Mouse (Mus musculus): ENCODE measurements around the gene Ptpn6. TPM values are rescaled to one million over a fixed set of nuclear protein-coding genes. Genes with fewer than 3 reads are reported as not detected.

The Ptpn6 gene
- total RNA-seq, 2 experiments from 2014 or later: 65.4 to 237 TPM

GRCm38 (mm10) chr6:124756652-124757350 lies 18.3 kb upstream of the Ptpn6 start:
- no peak for ATAC-seq (replicated peaks; ENCODE audit: low FRiP score, low TSS enrichment, poor library complexity, severe bottlenecking)

GRCm38 (mm10) chr6:124755831-124756595 lies 17.5 kb upstream of the Ptpn6 start, which contains the start of the genes Gm45234 and Atn1:
Gene Gm45234, minus strand, starts transcription at chr6:124756021.
Gene Atn1, minus strand, starts transcription at chr6:124756524.
- peak; percentile 36 for ATAC-seq (replicated peaks; ENCODE audit: low FRiP score, low TSS enrichment, poor library complexity, severe bottlenecking)

DNA sequence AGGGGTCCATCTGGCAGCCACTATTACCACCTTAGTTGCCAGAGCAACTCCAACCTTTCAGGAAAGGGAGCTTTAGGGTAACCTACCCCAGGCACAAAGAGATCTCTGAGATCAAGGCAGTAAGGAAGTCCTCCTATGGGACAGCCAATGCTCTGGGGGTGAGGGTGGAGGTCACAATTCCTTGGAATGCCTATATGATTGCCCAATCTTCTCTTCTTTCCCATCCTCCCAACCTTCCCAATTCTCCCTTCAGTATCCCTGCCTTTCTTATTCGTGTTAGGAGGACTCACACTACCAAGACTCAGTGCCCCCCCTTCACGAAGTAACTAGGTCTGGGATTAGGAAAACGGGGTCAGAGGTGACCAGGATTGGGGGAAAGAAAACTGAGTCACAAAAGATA lies 16.8 kb upstream of the Ptpn6 start:
- ATAC-seq (replicated peaks; ENCODE audit: low FRiP score, low TSS enrichment, poor library complexity, severe bottlenecking): no peak

GRCm38 (mm10) chr6:124753861-124754260 lies 15.3 kb upstream of the Ptpn6 start:
- no peak for ATAC-seq (replicated peaks; ENCODE audit: low FRiP score, low TSS enrichment, poor library complexity, severe bottlenecking)

DNA sequence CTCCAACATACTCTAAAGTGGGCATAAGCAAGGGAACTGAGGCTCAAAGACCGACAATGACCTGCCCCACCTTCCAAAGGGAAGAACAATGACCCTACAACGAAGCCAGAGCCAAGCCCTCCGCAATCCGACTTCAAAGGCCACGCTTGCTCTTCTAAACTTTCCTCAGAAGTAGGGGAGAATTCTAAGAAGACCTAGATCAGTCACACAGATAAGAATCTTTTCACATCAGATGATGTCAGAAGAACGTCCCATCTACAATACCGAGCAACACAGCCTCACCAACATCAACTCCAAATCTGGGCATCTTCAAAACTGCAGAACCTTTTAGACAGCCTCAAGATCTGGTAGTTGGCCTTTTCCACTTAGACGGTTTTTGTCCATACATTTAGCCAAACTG lies 11.9 kb upstream of the Ptpn6 start:
- ATAC-seq (replicated peaks; ENCODE audit: low FRiP score, low TSS enrichment, poor library complexity, severe bottlenecking): no peak

DNA sequence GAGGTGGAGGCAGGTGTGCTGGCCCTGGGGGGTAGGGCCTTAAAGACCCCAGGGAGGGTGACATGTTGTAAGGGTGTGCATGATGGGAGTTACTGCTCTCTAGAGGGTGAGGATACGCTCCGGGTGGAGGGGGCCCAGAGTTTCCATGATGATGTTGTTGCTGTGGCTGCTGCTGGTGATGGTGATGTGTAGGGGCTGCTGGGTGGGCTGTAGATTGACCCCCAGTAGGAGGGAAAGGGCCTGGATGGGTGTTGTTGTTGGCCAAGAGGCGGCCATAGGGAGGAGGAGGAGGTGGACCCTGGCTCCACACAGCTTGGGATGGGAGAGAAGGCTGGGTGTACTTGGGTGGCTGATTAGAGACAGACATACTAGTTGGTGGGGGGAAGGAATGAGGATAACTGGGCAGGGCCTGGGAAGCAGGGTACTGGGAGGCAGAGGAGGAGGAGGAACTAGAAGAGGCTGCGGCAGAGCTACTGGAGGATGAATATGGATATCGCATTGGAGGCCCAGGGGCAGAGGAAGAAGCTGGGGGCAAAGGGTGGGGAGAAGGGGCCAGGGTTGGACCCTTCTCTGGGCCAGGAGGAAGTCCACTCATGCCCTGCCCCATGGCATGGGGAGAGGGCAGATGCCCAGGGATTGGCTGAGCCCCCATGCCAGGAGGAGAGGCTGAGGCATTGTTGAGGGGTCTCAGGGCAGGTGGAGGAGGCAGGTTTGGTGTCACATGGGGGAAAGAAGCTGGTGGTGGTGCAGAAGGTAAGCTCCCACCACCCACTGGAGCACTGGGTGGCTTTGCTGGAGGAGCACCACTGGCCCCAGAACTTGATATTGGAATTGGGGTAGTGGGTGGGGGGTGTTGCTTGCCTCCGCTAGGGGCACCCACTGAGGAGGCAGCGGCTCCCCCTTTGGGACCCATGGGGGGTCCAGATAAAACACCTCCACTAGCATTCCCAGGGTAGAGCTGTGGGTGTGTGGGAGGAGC lies 8.4 kb upstream of the Ptpn6 start:
- no peak for ATAC-seq (replicated peaks; ENCODE audit: low FRiP score, low TSS enrichment, poor library complexity, severe bottlenecking)

DNA sequence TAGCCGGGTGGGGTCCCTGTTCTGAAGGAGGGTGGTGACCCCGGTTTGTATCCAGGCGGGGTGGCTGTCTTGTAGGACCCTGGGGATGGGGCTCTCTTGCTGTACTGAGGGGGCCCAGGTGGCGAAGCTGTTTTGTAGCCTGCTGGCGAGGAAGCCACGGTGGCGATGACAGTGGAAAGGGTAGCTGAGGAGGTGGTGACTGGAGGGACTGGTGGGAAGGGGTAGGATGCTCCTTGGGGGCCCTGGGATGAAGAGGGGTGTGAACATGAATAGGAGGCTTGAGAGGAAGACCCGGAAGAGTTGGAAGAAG lies 7.7 kb upstream of the Ptpn6 start:
- no peak for ATAC-seq (replicated peaks; ENCODE audit: low FRiP score, low TSS enrichment, poor library complexity, severe bottlenecking)

DNA sequence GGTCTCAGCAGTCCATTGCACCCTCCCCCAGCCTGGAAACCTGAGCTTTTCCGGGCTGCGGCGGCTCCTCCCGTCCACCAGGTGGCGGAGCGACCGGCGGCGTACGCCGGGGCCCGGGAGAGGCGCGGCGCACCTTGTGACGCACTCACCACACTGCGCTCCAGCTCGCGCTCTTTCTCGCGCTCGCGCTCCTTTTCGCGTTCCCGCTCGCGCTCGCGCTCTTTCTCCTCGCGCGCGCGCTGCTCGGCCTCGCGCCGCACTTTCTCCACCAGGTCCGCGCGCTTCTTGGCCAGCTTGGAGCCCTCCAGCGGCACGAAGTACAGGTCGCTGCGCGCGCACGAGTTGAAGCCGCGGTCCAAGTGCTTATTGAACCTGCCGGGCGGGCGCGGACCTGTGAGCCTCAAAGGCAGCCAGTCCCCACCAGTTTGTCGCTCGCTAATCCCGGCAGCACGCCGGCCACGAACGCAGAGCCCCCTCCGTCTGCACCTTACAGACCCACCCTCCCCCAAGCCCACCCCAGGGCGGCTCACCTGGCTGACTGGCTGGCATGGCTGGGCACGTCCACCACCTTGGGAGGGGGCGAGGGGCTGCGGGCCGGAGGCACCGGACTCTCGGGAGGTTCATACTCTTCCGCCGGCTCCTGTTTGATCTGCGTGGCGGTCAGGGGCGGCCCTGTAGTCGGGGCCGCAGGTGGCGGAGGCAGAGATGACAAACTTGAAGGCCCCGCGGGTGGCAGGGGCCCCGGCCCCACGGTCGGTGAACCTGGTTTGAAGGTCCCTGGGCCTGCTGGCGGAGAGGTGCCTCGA lies 7.2 kb upstream of the Ptpn6 start:
- peak; percentile 55 for ATAC-seq (replicated peaks; ENCODE audit: low FRiP score, low TSS enrichment, poor library complexity, severe bottlenecking)

- ATAC-seq (replicated peaks; ENCODE audit: low FRiP score, low TSS enrichment, poor library complexity, severe bottlenecking): no peak
Observed at GRCm38 (mm10) chr6:124744755-124745321, 6.3 kb upstream of the Ptpn6 start.

GRCm38 (mm10) chr6:124743647-124744046 lies 5.1 kb upstream of the Ptpn6 start:
- ATAC-seq (replicated peaks; ENCODE audit: low FRiP score, low TSS enrichment, poor library complexity, severe bottlenecking): no peak

- ATAC-seq (replicated peaks; ENCODE audit: low FRiP score, low TSS enrichment, poor library complexity, severe bottlenecking): no peak
Observed at GRCm38 (mm10) chr6:124742839-124743514, 4.5 kb upstream of the Ptpn6 start.

DNA sequence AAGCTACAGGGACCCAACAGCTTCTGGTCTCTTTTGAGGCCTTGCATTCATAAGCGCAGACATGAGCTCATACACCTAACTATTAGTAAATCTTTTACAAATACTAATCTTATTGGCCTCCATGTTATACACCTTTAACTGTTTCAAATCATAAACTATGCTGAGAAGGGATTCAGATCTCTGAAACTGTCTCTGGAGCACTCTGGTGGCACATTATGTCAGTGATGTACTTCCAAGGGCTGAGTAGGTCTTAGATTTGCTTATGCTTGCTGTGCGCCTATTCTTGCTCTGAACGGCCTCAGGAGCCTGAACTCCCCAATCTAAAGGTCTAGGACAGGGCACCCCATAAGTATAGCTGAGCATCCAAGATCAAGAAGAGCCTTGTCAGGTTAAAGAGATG lies 3.3 kb upstream of the Ptpn6 start:
- no peak for ATAC-seq (replicated peaks; ENCODE audit: low FRiP score, low TSS enrichment, poor library complexity, severe bottlenecking)

DNA sequence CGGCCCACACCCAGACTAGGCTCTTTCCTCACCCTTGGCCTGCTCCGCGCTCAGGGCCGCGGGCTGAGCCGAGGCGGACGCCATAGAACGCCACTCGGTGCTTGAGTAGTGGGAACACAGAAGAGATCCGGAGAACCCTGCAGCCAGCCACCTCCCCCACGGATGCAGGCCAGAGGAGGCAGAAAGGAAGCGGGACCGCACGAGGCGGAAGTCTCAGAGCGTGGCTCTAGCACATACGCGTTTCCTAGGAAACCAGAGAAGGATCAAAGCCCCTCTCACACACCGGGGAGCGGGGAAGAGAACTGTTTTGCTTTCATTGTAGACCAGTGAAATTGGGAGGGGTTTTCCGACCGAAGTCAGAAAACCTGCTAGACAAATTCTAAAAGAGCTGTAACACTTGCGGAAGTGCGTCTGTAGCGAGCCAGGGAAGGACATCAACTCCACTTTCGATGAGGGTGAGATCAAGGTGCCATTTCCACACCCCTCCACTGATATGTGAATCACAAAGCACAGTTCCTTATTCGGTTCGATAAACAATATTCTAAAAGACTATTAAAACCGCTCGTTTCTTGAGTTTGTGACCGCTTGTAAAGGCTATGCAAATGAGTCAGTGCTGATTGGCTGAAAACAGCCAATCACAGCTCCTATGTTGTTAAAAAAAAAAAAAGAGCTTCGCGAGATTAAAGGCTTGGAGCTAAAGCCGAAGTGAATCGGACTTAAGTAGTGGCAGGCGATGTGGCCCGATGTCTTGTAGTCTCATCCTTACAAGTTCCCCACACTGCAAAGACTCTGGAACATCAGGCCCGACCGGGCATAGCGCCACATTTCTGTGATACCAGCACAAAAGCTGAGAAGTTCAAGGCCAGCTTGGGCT lies 2.6 kb upstream of the Ptpn6 start, which contains the start of gene Grcc10:
Grcc10 (minus strand) TSS at position 487 of the 874 bp plus-strand sequence.
- ATAC-seq (replicated peaks; ENCODE audit: low FRiP score, low TSS enrichment, poor library complexity, severe bottlenecking): peak; percentile 79

DNA sequence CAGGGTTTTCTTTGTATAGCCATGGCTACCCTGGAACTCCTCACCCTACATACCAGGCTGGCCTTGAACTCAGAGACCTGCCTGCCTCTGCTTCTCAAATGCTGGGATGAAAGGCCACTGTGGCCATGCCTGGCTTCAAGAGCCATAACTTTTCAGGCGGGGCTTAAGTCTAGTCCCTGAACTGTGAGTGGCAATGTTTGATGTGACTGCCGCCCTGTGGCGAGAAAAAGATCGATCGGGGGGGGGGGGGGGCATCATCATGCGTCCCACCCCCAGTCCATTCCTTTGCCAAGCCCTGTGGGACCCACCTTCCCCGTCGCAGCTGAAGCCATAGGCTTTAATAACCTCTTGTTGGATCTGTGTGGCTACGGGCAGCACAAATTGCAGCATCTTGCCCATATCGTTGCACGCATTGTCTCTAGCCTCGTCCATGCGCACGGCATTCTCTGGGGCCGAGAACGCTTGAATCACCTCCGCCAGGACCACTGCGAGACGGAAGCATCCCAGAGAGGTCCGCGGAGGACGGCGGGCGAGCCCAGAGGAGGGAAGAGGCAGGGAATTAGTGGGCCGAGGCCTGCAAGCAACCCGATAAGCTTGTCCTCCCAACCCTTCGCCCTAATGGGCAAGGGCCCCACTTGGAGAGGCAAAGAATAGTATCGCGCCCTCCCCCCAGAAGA lies 1.8 kb upstream of the Ptpn6 start:
- peak; percentile 8 for ATAC-seq (replicated peaks; ENCODE audit: low FRiP score, low TSS enrichment, poor library complexity, severe bottlenecking)

DNA sequence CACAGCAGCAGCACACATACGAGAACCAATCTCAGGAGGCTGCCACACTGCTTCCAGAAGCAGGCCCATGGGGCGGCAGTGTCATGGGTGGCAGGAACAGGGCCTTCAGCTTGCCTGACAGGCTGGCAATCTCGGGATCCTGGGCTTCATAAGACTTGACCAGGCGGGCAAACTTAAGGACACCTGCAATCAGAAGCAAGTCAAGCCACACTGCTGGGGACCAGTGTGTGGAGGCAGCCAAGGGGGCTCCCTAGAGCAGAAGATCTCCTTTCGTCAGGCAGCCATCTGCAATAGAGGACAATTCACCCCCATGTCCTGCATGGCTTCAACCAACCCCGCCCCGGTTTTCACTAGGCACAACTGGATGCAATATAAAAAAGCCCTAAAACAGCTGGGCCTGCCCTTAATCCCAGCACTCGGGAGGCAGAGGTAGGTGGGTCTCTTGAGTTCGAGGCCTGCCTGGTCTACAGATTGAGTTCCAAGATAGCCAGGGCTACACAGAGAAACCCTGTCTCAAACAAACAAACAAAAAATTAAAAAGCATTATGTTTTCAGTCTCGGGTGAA lies 800 bp upstream of the Ptpn6 start:
- no peak for ATAC-seq (replicated peaks; ENCODE audit: low FRiP score, low TSS enrichment, poor library complexity, severe bottlenecking)

DNA sequence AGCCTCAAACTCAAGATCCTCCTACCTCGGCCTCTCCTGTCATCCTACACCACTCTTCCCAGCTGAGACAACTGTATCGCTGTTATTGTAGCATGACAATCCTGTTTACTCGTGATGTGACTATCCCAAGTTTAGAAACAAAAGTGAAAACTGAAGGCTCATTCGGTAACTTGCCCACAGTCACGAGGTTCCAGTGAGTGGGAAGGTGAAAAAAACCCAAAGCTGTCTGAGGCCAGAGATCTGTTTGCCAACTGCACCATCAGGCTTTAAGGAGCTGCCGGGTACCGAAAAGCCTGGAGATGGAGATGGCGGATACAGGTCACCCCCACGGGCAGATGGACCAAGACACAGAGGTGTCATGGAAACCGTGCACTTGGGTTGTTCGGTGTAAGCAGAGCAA lies 1.5 kb downstream of the Ptpn6 start:
- no peak for ATAC-seq (replicated peaks; ENCODE audit: low FRiP score, low TSS enrichment, poor library complexity, severe bottlenecking)
